ENCODE assay signal across 19 mouse cellular contexts in genomic region chr11:51662632-51663031, GRCm38 (mm10). TPM values are rescaled to one million over a fixed set of nuclear protein-coding genes. Genes with fewer than 3 reads are reported as not detected.
"Had no signal": no experiment of that assay in that cellular context is flagged by ENCODE, and none has a peak within 500 bp of the region (broad histone marks: within the 10 kb centered on the region; RNA-seq: fewer than 3 reads in every experiment).

No protein-coding gene starts in this region.

- H3K9me3 ChIP-seq: liver, embryonic 15.5 days; midbrain, embryonic 10.5 days; midbrain, embryonic 13.5 days; neural tube, embryonic 13.5 days; neural tube, embryonic 15.5 days had no signal

- H3K27me3 ChIP-seq: liver, embryonic 15.5 days; midbrain, embryonic 13.5 days; neural tube, embryonic 13.5 days; neural tube, embryonic 15.5 days had no signal

- H3K36me3 ChIP-seq: liver, embryonic 15.5 days; midbrain, embryonic 10.5 days; midbrain, embryonic 13.5 days; neural tube, embryonic 13.5 days; neural tube, embryonic 15.5 days had no signal

- ATAC-seq: liver, postnatal 0 days; midbrain, embryonic 13.5 days; midbrain, embryonic 16.5 days had no signal

- H3K4me2 ChIP-seq: liver, embryonic 15.5 days; lung, embryonic 14.5 days; midbrain, embryonic 13.5 days; neural tube, embryonic 13.5 days; neural tube, embryonic 15.5 days had no signal

- H3K27ac ChIP-seq: liver, embryonic 15.5 days; midbrain, embryonic 10.5 days; midbrain, embryonic 13.5 days; neural tube, embryonic 13.5 days; neural tube, embryonic 15.5 days had no signal

- H3K9ac ChIP-seq: liver, embryonic 15.5 days; liver, postnatal 0 days; lung, embryonic 14.5 days; midbrain, embryonic 13.5 days; neural tube, embryonic 13.5 days; neural tube, embryonic 15.5 days had no signal

- H3K4me1 ChIP-seq: midbrain, embryonic 10.5 days; midbrain, embryonic 13.5 days had no signal

- H3K4me3 ChIP-seq: liver, embryonic 15.5 days; midbrain, embryonic 10.5 days; midbrain, embryonic 13.5 days; myocyte; neural tube, embryonic 13.5 days; neural tube, embryonic 15.5 days had no signal

- DNase-seq: liver, postnatal 0 days; lung, embryonic 14.5 days; lung, postnatal 10 days; lung, postnatal 4 days; right cerebral cortex, adult 18-20 months; right cerebral cortex, postnatal 25 days; right cerebral cortex, postnatal 4 days; spleen, adult 18-20 months; thymus, adult 18-20 months; thymus, postnatal 14 days; thymus, postnatal 36 days had no signal

RNA-seq across cellular contexts. Expression of gene D930048N14Rik, which starts 11.9 kb away (rescaled TPM):
- total RNA-seq: megakaryocyte-erythroid progenitor cell, adult 5-6 weeks had no signal
